Mouse (Mus musculus) small intestine, adult 2 months (tissue): ENCODE results near the gene Golga4. TPM values are rescaled to one million over a fixed set of nuclear protein-coding genes. Genes with fewer than 3 reads are reported as not detected.

Experiments used
- H3K27ac ChIP-seq: fragments of 200-500 bp; 2 replicates; pipeline ENCODE4 v1.5.1; 2012; ENCODE audit warnings: low read depth, low read length, control low read depth, inconsistent platforms; ENCODE audit not compliant: insufficient read depth
- H3K27me3 ChIP-seq: fragments of 200-500 bp; 2 replicates; pipeline ENCODE4 v1.6.1; 2012; ENCODE audit warnings: mild to moderate bottlenecking, moderate library complexity, low read length, inconsistent platforms; ENCODE audit not compliant: control insufficient read depth, insufficient read depth
- H3K36me3 ChIP-seq: fragments of 200-500 bp; 2 replicates; pipeline ENCODE4 v1.6.1; 2012; ENCODE audit warnings: mild to moderate bottlenecking, low read length, control low read depth, inconsistent platforms; ENCODE audit not compliant: control insufficient read depth, insufficient read depth
- H3K4me1 ChIP-seq: fragments of 200-500 bp; 2 replicates; pipeline ENCODE4 v1.6.1; 2012; ENCODE audit warnings: low read length, inconsistent platforms, mixed read lengths; ENCODE audit not compliant: control insufficient read depth, insufficient read depth, insufficient read length
- H3K4me3 ChIP-seq: fragments of 200-500 bp; 2 replicates; pipeline ENCODE4 v1.5.1; 2012; ENCODE audit warnings: low read depth, mild to moderate bottlenecking, control low read depth, inconsistent platforms, low read length, moderate library complexity
- CTCF ChIP-seq: fragments of 200-500 bp; IDR thresholded peaks from 2 replicates; pipeline ENCODE4 v1.5.1; 2012; ENCODE audit warnings: low read depth, mild to moderate bottlenecking, control low read depth, inconsistent platforms, low read length, moderate library complexity, mixed read lengths; ENCODE audit not compliant: insufficient replicate concordance, insufficient read length; ENCODE audit errors: extremely low read depth
- POLR2A ChIP-seq: fragments of 200-500 bp; IDR thresholded peaks from 2 replicates; pipeline ENCODE4 v1.6.1; 2012; ENCODE audit warnings: low read depth, mild to moderate bottlenecking, control low read depth, inconsistent platforms, low read length, moderate library complexity
- WGBS: fragments of 180-500 bp; shearing (Covaris S2); methylation state at CpG from one replicate; pipeline ENCODE4 v1.1.7; 2018; 5-methylcytosine and 5-hydroxymethylcytosine counted together
- polyA plus RNA-seq: library from polyadenylated mRNA; depleted of rRNA; stranded (reverse); fragments of >200 nt; gene quantifications from 2 replicates; pipeline ENCODE4 v1.2.3, GENCODE M21; 2012

Golga4 gene
- polyA plus RNA-seq, 1 experiment, result 17.8 TPM

DNA sequence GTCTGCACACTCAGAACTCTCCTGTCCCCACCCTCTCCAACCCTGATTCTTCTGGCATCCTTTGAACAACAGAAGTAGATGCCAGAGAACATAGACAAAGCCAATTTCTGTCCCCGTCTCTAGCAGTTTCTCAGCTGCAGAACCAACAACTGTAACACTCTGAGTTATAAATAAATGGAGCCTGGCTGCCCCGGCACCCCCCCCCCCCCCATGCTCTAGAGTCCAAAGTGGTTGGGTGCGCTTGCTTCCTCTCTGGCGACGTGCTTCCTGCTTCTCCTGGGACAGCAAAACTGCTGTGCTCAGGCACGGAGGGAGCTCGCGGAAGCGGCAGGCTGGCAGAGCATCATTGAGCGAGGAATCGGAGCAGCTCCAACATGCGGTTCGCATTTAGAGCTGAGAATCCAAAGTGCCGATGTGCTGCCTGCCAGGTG is 105.1 kb downstream of the Golga4 start:
- Histone ChIP-seq H3K27ac (peak overlapping the region; percentile 50; the same call in 1 of the 2 replicates), H3K4me3 (0 out of 2 replicates have a peak overlapping the region, but pooled peaks have one; percentile 5), H3K27me3 (peaks cover 6% of the 10 kb centered on the region), H3K36me3 (no peaks in the 10 kb centered on the region), H3K4me1 (peaks cover 3% of the 10 kb centered on the region; the same call in 1 of the 2 replicates)
- WGBS, result 34% methylated on average over 14 of the region's 14 CpGs
- TF ChIP-seq CTCF, result no peak
- no peak for TF ChIP-seq POLR2A

DNA sequence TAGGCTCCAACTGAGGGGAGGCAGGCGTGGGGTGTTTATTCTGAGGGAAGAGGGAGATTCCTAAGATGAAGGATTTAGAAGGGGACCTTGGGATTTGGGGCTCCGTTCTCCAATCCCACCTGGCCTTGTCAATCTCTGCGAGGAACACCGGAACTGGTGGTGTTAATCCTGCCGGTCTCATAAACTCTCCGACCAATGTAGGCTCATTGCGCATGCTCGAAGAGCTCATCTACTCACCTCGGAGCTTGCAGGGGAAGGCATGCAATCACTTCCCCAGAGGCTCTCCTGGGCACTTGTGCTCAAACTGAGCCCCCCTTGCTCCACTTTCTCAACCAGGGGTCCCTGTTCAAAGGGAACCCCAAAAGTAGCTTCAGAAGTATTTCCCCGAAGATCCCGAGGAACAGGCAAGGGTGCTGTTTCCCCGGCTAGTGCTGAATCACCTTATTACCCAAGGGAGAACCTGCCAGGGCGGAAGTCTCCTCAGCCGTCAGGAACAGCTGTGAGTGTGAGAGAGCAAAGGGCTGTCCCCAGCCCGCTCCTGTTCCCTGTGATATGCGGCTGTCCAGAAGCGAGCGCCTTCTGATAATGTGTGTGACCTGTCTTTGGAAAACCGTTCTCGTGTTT is 106.0 kb downstream of the Golga4 start:
- Histone ChIP-seq H3K27ac (peak overlapping the region; percentile 34; the same call in 1 of the 2 replicates), H3K4me1 (peaks cover under 1% of the 10 kb centered on the region; the same call in 1 of the 2 replicates), H3K36me3 (no peaks in the 10 kb centered on the region), H3K27me3 (peaks cover 2% of the 10 kb centered on the region), H3K4me3 (peak overlapping the region; percentile 36)
- WGBS, result 22% methylated on average over 20 of the region's 20 CpGs
- TF ChIP-seq POLR2A (no peak), CTCF (no peak)

DNA sequence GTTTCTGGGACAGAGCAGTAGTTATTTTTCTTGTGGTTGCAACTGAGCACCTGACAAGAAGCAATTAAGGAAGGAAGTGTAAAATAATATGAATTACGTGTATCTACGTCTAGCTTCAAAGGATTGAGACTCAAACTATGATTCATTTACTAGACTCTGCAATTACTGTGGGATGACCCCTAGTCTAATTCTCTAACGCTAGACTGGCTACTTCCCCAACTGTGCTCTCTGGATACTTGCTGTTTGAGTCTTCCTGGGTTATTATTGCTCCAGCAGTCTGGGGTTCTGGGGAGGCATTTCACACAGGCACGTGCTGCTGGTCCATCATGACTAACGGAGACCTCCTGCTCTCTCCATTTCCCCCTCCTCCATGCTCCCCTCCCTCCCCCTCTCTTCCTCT is 111.2 kb downstream of the Golga4 start:
- WGBS, result 46% methylated on average over 5 of the region's 5 CpGs
- no peak overlapping the region for H3K4me3 ChIP-seq
- H3K27me3 ChIP-seq, result no peaks in the 10 kb centered on the region
- TF ChIP-seq CTCF (no peak), POLR2A (no peak)
- H3K36me3 ChIP-seq, result no peaks in the 10 kb centered on the region
- H3K27ac ChIP-seq, result no peak overlapping the region
- H3K4me1 ChIP-seq, result no peaks in the 10 kb centered on the region; the same call in 1 of the 2 replicates

DNA sequence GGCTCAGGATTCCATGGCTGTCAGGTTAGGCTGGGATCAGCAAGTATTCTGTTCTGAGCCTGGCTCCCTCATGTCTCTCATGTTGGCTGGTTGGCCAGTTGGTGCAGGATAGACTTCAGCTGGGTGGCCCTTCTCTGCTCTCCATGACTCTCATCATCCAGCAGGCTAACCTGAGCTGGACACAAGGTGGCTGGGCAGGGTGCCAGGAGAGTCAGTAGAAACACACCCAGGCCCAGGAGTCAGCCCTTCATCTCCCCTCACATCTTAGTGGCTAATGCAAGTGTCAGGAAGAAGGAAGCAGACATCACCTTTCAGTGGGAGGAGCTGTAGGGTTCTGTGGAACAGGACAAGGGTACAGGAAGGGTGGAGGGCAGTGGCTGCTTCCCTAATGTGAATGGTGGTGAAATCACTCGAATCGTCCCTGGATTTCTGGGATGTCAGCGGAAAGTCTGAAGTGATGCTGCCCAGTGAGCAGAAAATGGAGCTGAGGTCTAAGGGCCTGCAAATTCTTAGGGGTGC is 112.7 kb downstream of the Golga4 start:
- TF ChIP-seq POLR2A, result no peak
- Histone ChIP-seq H3K4me1 (no peaks in the 10 kb centered on the region; the same call in 1 of the 2 replicates), H3K4me3 (no peak overlapping the region), H3K27ac (no peak overlapping the region), H3K36me3 (no peaks in the 10 kb centered on the region), H3K27me3 (no peaks in the 10 kb centered on the region)
- 78% methylated on average over 3 of the region's 3 CpGs for WGBS

DNA sequence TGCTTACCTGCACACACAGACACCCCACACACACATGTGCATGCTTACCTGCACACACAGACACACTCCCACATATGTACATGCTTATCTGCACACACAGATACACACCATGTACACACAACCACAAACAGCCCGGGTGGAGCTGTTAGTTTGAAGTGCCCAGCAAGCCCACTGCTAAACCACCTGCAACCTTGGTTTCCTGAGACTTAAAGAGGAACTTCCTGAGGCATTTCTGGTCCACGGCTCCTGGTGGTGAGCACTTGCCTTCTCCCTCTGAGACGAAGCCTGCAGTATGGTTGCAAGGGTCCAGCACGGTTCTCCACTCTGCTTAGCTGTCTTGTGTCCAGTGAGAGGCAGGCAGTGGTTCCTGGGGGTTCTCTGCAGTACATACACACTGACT is 114.7 kb downstream of the Golga4 start:
- Histone ChIP-seq H3K4me3 (no peak overlapping the region), H3K27me3 (no peaks in the 10 kb centered on the region), H3K27ac (no peak overlapping the region), H3K4me1 (no peaks in the 10 kb centered on the region; the same call in 1 of the 2 replicates), H3K36me3 (no peaks in the 10 kb centered on the region)
- no peak for TF ChIP-seq CTCF
- TF ChIP-seq POLR2A, result no peak
- 55% methylated on average over 4 of the region's 4 CpGs for WGBS

DNA sequence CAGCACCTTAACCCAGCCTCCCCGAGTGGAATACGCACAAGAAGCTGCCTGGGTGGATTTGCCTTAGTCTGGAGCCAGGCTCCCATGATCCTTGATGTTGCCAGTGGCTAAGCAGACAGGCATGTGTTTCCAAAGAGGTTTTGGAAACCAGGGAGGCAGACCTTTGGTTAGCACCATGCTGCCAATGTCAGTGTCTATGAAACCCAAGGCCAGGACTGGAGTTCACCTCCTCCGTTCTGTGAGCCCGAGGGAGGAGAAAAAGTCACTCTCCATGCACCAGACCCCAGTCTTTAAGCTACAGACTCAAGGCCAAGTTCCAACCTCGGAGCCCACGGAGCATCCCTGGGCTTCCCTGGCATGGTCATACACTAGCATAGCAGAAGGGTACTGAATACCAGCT is 115.6 kb downstream of the Golga4 start:
- Histone ChIP-seq H3K36me3 (no peaks in the 10 kb centered on the region), H3K4me1 (no peaks in the 10 kb centered on the region; the same call in 1 of the 2 replicates), H3K27ac (no peak overlapping the region), H3K4me3 (no peak overlapping the region), H3K27me3 (no peaks in the 10 kb centered on the region)
- TF ChIP-seq POLR2A, result no peak
- TF ChIP-seq CTCF, result no peak
- 82% methylated on average over 6 of the region's 6 CpGs for WGBS

DNA sequence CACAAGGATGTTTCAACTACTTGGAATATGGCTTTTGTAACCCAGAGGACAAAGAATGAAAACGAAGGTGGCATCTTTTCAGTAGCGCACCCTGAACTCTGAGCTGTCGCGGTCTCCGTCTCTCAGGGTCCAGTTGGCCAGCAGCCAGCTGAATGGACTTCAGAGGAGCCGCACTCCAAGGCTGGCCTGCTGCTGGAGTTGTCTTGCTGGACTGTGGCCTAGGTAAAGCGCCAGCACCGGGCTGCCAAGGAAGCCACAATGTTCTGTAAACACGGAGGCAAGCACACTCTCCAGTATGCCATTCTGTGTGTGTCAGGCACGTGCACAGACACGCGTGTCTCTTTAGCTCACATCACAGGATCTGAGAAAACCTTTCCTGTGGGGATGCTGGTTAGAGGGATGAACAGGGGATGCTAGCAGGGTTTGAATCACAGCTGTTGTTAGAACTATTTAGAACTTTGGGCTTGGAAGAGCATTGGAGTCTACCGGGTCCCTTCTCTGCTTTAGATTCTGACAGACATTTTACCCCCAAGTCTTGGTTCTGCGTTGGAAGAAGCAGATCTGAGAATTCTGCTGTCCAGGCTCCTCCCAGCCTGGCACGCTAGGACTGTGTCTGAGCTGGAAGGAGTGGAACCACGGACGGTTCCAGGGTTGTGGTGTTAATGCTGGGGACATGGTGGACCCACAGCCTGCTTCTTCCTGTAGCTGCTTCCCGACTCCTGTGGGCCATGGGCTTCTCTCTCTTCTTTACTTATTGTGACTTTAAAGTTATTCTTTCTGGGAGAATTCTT is 116.5 kb downstream of the Golga4 start:
- no peaks in the 10 kb centered on the region; the same call in 1 of the 2 replicates for H3K4me1 ChIP-seq
- 36% methylated on average over 18 of the region's 18 CpGs for whole genome bisulfite sequencing
- TF ChIP-seq CTCF (no peak), POLR2A (no peak)
- H3K36me3 ChIP-seq, result no peaks in the 10 kb centered on the region
- no peaks in the 10 kb centered on the region for H3K27me3 ChIP-seq
- no peak overlapping the region for H3K4me3 ChIP-seq
- H3K27ac ChIP-seq, result no peak overlapping the region
